Mouse (Mus musculus) MEL (cell line): ENCODE measurements around the gene Dtx4.

Experiments used
- BHLHE40 ChIP-seq: IDR thresholded peaks from 2 replicates; pipeline ENCODE4 v1.6.1; 2012; ENCODE audit warnings: low read depth, mild to moderate bottlenecking, inconsistent platforms, low read length, improper control_type of control experiment, borderline replicate concordance
- CHD1 ChIP-seq: IDR thresholded peaks from 2 replicates; pipeline ENCODE4 v1.6.1; 2012; ENCODE audit warnings: low read depth, mild to moderate bottlenecking, inconsistent platforms, low read length, improper control_type of control experiment
- POLR2A ChIP-seq, 2 experiments: IDR thresholded peaks; 2 replicates each; pipeline ENCODE4 v1.6.1; 2011 to 2012; ENCODE audit warnings: low read length in 2 of 2, mild to moderate bottlenecking in 2 of 2, control low read depth in 1 of 2, improper control_type of control experiment in 1 of 2, low read depth in 1 of 2, moderate library complexity in 1 of 2; ENCODE audit not compliant: control insufficient read depth in 1 of 2, insufficient read depth in 1 of 2, poor library complexity in 1 of 2
- ZNF384 ChIP-seq: IDR thresholded peaks from 2 replicates; pipeline ENCODE4 v1.6.1; 2012; ENCODE audit warnings: low read depth, mild to moderate bottlenecking, inconsistent platforms, low read length, improper control_type of control experiment

DNA sequence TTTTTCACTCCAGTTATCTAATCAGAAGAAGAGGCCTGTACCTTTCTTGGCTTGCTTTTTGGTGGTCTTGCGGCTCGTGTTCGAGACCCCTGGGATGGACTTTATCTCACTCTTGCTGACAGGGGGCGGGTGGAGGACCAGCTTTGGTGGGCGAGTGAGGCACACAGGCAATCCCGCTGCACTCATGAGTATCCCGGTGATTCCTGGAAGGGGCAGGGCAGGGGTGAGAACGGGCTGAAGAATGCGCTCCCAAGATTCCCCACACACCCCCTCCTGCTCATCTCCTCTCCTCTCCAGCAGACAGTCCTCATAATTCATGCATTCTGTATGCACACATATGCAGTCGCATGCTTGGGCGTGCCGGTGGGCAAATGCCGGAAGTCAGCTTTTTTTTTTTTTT, 16.0 kb downstream of the Dtx4 start:
- TF ChIP-seq BHLHE40 (no peak), POLR2A (IDR thresholded peaks at IDR 0.05; ENCODE audit: control insufficient read depth in 1 of 2, insufficient read depth in 1 of 2, low read depth in 1 of 2, low read length in 2 of 2, poor library complexity in 1 of 2) (no peak), CHD1 (no peak), ZNF384 (no peak)
